Mouse (Mus musculus): ENCODE data around the gene Foxa1. TPM values are rescaled to one million over a fixed set of nuclear protein-coding genes. Genes with fewer than 3 reads are reported as not detected.

Gene Foxa1
- not detected for total RNA-seq (2022)

- no peak for DNase-seq
These were observed at the start of gene Foxa1 for GRCm38 (mm10) chr12:57546415-57547201. Foxa1 (minus strand) TSS chr12:57546916.

DNA sequence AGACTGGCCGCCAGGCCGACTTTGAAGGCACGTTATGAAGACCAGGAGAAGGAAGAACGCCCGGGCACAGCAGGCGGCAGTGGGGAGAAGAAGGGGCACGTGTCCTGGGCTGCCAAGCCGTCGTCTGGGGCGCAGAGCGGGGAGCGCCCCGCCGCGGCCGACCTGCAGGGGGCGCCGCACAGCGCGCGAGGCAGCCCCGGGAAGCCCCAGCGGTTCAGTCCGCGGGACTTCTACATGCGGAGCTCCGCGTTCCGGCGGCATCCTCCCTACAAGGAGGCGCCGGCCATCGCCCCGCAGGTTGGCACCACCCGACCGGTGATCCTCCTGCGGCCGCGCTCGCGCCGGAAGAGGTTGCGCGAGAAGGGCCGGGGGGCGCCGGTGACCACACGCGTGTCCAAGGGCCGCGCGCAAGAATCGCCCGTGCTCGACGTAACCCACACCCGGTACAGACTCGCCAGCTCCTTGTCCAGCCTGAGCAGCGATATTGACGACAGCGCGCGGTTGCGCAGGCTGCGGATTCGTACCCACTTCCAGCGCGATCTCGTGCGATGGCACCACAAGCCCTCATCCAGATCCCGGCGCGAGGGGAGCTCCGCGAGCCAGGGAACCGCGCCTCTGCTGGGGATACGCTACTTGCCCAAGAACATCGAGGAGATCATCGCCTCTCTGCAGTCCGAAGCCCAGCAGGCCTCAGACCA is 29.4 kb upstream of the Foxa1 start:
- no peak for DNase-seq

GRCm38 (mm10) chr12:57572415-57572814 is 25.7 kb upstream of the Foxa1 start:
- no peak for DNase-seq

DNA sequence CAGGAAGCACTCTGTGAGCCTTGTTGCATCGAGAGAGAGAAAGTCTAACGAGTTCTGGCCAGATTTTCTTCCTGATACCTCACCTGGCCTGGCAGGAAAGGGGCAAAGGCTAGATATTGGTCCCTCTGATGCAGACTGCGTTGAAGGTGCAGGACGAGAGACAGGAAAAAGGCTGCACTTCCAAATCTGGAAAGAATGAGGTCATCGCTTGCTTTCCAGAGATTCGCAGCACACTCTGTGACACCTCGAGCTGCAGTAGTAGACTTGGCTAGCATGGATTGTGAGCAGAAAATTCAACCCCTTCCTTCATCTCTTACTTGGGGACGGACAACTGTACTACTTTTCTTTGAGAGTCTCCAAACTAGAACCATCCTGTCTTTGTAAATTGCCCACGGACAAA is 25.1 kb upstream of the Foxa1 start:
- no peak for DNase-seq

DNA sequence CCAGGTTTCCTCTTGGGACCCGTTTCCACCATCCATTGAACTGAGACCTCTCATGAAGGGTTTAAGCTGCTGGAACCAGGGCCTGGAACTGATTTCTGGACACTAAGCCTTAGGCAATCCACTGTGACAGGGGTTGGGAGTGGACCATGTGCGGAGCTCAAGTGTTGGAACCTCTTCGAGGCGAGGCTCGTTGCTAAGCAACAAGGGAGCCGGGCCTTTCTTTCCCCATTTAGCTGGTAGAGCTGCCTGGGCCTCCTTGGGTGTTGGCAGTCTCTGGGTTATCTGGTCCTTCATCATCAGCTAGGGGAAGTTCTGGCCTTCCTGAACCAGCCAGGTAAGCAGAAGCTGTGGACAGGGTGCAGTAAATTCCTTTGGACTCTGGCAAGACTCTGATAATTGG is 17.2 kb upstream of the Foxa1 start, which contains the start of gene Ttc6:
Gene Ttc6, plus strand, starts transcription at position 205 of the 400 bp plus-strand sequence.
- DNase-seq, result no peak

DNA sequence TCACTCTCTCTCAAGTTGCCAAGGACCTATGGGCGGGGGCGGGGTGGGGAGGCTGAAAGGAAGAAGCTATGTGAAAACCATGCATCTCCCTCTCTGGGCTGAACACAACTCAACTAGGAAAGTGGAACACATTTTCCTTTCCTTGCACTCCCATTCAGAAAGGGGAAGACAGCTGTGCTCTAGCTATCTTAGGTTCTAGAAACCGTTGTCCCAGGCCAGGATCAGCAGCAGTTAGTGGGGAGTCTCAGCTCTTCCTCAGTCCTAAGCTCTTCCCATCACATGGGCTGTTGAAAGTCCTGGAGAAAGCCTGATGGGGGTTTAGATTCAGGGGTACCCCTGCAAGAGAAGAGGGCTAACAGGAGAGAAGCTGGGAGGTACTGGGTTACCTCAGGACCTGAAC is 7.4 kb upstream of the Foxa1 start:
- no peak for DNase-seq

DNA sequence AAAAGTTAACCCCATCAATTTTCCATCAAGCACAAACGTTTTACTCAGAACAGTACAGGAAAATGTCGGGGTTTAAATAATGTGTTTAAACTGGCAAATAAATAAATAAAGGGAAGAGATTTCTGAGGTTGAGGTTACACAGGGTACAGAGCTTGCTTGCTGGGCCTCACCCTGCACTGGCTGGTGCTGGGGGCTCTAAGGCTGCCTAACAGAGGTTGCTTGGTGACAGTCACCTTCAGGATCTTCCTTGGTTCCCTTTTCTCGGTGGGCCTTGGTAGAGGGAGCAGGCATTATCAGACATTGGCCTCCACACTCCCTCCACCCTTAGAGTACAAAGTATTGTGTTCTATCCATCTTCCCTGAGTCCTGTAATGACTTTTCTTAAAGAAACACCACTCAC is 5.6 kb upstream of the Foxa1 start:
- no peak for DNase-seq

GRCm38 (mm10) chr12:57550881-57551280 is 4.2 kb upstream of the Foxa1 start:
- no peak for DNase-seq

GRCm38 (mm10) chr12:57550181-57550808 is 3.6 kb upstream of the Foxa1 start:
- DNase-seq, result no peak

DNA sequence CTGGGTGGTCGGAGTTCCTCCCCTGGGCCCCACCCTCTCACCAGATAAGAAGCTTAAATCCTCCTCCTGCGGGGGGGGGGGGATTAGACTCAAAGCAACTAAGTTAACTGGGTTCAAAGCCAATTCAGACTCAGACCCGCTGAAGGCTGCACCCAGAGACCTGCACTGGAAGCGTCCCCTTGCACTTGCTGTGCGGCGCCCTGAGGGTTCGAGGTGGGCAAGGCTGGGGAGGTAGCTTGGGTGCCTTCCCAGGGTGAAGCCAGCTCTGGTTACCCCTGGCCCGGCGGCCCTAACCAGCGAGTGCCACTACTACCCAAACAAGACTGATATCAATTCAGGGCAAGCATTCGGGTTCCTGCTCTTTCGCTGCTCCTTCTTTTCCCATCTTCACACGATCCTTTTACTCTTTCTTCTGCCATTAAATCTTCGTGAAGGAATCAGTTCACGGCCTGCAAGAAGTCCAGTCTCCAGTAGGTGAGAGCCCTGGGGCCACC is 3.0 kb upstream of the Foxa1 start:
- no peak for DNase-seq

GRCm38 (mm10) chr12:57548981-57549666 is 2.4 kb upstream of the Foxa1 start:
- DNase-seq, result no peak

GRCm38 (mm10) chr12:57548352-57548980 is 1.8 kb upstream of the Foxa1 start:
- no peak for DNase-seq

DNA sequence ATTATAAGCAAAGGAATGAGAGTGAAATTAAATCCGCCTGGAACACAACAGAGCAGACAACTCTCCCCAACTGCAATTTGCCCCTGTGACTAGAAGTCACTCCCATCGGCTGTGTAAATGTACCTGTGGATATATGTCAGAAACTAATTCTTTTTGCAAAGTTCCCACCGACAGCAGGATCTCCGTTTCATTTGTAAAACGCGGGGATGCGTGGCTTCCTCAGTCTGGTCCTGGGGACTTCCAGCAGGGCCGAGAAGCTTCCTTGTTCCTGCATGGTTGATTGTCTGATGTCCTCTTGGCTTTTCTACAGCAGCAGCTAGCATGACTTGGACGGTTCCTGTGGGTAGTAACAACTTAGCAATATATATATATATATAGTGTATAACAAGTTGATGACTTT is 1.2 kb upstream of the Foxa1 start:
- DNase-seq, result no peak

GRCm38 (mm10) chr12:57545371-57546241 is 1.1 kb downstream of the Foxa1 start:
- no peak for DNase-seq

DNA sequence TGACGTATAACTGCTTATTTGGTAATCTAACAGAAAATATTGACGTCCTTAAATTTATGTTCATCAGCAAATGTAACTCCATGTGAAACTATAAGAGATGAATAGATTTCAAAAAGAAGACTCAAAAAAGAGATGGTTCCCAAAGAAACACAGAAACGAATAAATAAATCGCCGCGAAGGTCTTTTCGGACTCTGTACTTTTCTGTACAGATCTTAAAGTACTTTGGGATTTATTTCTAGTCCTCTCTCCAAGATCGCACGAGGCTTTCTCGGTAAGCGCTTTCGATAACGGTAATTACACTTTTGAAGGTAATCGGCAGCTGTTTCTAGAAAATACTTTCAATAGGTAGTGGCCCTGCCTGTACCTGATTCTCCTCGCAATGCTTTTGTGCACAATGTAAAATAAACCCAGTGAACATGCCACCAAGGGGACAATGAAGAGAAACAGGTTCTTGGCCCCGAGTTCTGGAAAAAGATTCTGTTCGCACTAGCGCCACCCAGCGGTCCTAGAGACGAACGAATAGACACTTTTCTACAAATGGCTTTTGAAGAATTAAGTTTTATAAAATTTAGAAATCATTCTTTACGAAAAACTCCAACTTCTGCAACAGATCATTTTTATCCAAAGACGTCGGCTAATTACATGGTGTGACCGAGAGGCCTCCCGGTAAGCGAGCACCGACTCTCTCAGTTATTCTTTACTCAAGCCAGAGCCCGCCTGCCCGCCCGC is 1.9 kb downstream of the Foxa1 start:
- no peak for DNase-seq

DNA sequence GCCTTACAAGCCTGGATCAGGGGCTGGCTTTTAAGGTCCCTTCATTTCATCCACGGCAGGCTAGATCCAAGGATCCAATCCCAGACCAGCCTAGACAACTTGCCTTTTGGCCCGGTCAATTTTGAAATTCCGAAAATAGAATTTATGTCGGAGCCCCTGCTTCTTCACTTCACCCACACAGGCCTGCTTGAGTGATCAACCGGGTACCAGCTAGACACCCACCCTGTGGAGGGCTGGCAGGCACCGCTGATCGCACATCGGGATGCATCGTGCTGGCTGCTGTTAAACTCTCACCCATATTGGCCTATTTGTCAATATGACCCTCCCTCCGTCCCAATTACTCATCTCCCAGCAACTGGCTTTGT is 3.1 kb downstream of the Foxa1 start:
- no peak for DNase-seq

GRCm38 (mm10) chr12:57542746-57543626 is 3.7 kb downstream of the Foxa1 start:
- DNase-seq, result no peak

DNA sequence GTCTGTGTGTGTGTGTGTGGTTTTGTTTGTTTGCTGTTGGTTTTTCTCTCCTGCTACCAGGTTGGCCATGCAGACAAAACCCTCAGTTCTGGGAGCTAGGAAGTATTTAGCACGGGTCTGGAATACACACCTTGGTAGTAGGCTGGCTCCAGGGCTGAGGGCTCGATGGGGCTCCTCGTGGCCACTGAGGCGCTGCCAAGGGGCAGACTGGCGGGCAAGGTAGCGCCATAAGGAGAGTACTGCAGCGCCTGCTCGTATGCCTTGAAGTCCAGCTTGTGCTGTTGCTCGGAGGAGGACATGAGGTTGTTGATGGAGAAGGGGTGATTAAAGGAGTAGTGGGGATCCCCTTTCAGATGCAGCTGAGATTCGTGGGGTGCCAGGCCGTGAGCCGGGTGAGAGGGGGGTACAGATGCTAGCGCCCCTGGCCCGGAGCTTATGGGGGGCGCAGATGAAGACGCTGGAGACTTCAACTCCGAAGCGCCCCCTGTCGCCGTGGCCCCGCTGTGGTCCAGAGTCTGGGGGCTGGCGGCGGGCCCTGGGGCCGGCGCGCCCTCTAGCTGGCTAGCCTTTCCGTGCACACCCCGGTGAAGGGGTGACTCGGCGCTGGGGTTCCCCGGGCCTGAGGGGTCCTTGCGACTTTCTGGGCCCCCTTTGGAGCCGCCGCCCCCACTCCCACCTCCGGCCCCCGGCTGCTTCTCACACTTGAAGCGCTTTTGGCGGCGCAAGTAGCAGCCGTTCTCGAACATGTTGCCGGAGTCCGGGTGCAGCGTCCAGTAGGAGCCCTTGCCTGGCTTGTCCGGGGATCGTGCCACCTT is 4.6 kb downstream of the Foxa1 start:
- DNase-seq, result no peak

DNA sequence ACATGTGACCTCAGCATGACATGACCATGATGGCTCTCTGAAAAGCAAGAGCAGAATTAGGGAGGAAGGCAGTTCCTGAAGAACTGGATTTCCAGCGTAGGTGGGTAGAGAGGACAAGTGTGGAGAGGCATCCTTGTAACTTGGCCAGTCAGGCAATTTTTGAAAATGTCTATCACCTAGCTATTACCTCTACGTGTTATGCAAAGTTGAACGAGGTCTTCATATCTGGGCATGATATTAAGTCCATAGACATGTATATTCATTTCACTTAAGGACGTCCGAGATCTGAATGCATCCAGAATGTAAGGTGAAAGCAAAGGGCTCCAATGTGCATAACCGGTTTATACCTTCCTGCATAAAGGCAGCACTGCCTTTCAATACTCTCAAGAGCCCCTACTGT is 5.6 kb downstream of the Foxa1 start:
- DNase-seq, result no peak
